Mouse (Mus musculus) CH12.LX (cell line): ENCODE results near the gene Myo3b.

ENCODE experiments used
- EP300 ChIP-seq: IDR thresholded peaks from 2 replicates; pipeline ENCODE4 v1.6.1; 2011; ENCODE audit warnings: low read length, improper control_type of control experiment
- MAZ ChIP-seq: IDR thresholded peaks from 2 replicates; pipeline ENCODE4 v1.6.1; 2012; ENCODE audit warnings: low read depth, mild to moderate bottlenecking, inconsistent platforms, low read length, improper control_type of control experiment, moderate library complexity
- POLR2A ChIP-seq: IDR thresholded peaks from 2 replicates; pipeline ENCODE4 v1.6.1; 2011; ENCODE audit warnings: low read depth, mild to moderate bottlenecking, improper control_type of control experiment, low read length
- USF1 ChIP-seq: IDR thresholded peaks from 2 replicates; pipeline ENCODE4 v1.6.1; 2014; ENCODE audit warnings: low read depth, mild to moderate bottlenecking, inconsistent platforms, low read length, improper control_type of control experiment
- ZC3H11A ChIP-seq: IDR thresholded peaks from 2 replicates; pipeline ENCODE4 v1.6.1; 2012; ENCODE audit warnings: low read depth, mild to moderate bottlenecking, inconsistent platforms, low read length, improper control_type of control experiment

DNA sequence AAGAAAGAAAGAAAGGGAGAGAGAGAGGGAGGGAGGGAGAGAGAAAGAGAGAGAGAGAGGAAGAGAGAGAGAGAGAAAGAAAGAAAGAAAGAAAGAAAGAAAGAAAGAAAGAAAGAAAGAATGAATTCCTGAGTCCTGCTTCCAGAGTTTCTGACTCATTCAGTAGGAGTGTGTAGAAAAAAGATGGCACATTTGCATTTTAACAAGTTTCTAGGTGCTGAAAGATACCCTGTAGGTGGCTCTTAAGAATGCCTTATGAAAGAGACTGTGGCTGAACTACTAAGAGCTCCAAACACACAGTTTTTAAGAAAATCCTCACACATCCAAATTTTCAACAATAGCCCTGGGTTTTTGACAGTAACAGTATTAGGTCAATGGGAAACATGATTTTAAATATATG lies 264.0 kb downstream of the Myo3b start:
- TF ChIP-seq USF1 (no peak), MAZ (no peak), EP300 (no peak), POLR2A (no peak), ZC3H11A (no peak)
